Mouse (Mus musculus) olfactory bulb, adult 2 months (tissue): Measurements from ENCODE around the gene Pank1. TPM values are rescaled to one million over a fixed set of nuclear protein-coding genes. Genes with fewer than 3 reads are reported as not detected.

Experiments used
- H3K27ac ChIP-seq: fragments of 200-500 bp; 2 replicates; pipeline ENCODE4 v1.5.1; 2012; ENCODE audit warnings: low read depth, low read length; ENCODE audit not compliant: insufficient read depth
- H3K4me1 ChIP-seq: fragments of 200-500 bp; 2 replicates; pipeline ENCODE4 v1.6.1; 2012; ENCODE audit warnings: low read length; ENCODE audit not compliant: control insufficient read depth, insufficient read depth
- H3K4me3 ChIP-seq: fragments of 200-500 bp; 2 replicates; pipeline ENCODE4 v1.5.1; 2012; ENCODE audit warnings: mild to moderate bottlenecking, low read depth, low read length, moderate library complexity; ENCODE audit not compliant: insufficient read depth
- CTCF ChIP-seq: fragments of 200-500 bp; IDR thresholded peaks from 2 replicates; pipeline ENCODE4 v1.5.1; 2012; ENCODE audit warnings: low read depth, mild to moderate bottlenecking, low read length, moderate library complexity; ENCODE audit not compliant: insufficient read depth
- POLR2A ChIP-seq: fragments of 200-500 bp; IDR thresholded peaks from 2 replicates; pipeline ENCODE4 v1.6.1; 2012; ENCODE audit warnings: mild to moderate bottlenecking, low read depth, low read length, moderate library complexity; ENCODE audit not compliant: insufficient read depth
- WGBS: fragments of 180-500 bp; shearing (Covaris S2); methylation state at CpG from one replicate; pipeline ENCODE4 v1.1.7; 2018; 5-methylcytosine and 5-hydroxymethylcytosine counted together
- polyA plus RNA-seq: library from polyadenylated mRNA; stranded (reverse); fragments of >200 nt; gene quantifications from 2 replicates; pipeline ENCODE4 v1.2.4, GENCODE M21; 2012; ENCODE audit warnings: low replicate concordance; ENCODE audit not compliant: missing spikeins, insufficient read depth, insufficient read length

Gene Pank1
- polyA plus RNA-seq, 1 experiment: not detected

DNA sequence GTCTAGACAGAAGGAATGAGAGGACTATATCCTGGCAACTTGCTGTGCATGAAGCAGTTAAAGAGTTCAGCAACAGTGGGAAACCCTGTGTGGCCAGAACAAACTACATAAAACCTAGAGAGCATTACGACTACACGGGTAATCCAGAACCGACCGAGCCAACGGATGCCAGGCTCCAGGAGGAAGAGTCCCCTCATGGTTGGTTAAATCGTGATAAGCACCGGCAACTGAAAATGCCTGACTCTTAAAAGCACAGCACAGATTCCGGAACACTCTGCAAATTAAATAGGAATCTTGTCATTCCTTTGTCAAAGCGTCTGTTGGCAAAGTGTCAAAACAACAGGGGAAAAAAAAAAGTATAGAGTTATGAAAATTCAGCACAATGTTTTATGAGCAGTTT lies 35.2 kb downstream of the Pank1 start:
- Histone ChIP-seq H3K4me3 (no peak overlapping the region), H3K27ac (no peak overlapping the region), H3K4me1 (peaks cover 4% of the 10 kb centered on the region)
- no peak for TF ChIP-seq CTCF
- 78% methylated on average over 9 of the region's 9 CpGs for WGBS

DNA sequence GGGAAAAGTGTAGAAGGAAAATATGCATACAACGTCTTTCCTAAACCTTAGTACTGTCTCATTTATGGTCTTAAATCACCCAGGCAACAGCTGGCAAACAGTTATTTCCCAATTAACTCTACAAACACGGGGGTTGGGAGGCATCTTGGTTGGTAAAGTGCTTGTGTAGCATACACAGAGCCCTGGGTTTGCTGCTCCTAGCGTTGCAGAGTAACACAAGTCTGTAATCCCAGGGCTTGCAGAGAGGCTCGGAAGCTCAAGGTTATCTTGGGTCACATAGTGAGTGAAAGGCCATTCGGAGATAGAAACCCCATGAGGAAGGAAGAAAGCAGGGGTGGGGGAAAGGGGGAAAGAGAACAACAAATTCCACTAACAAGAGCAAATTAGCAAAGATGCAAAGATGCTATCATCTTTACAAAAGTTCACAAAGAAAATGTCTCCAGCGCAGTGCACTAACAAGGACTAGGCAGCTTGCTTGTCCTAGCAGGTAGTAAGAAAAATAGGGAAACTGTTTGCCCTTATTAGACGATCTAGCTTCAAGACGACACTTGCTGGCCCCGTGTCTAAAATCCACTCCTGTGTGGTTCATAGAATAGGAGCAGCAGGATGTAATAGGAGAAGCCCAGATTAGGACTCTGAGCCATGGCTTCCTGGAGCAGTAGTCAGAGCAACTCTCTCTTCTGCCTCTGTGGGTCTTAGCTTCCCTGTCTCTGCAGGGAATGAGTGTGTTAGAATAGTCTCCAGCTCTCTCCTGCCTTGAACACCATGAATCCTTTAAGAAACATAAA lies 37.3 kb downstream of the Pank1 start:
- TF ChIP-seq CTCF (no peak), POLR2A (no peak)
- Histone ChIP-seq H3K4me3 (no peak overlapping the region), H3K27ac (no peak overlapping the region), H3K4me1 (peaks cover 4% of the 10 kb centered on the region)
- WGBS: 24% methylated on average over 9 of the region's 9 CpGs

DNA sequence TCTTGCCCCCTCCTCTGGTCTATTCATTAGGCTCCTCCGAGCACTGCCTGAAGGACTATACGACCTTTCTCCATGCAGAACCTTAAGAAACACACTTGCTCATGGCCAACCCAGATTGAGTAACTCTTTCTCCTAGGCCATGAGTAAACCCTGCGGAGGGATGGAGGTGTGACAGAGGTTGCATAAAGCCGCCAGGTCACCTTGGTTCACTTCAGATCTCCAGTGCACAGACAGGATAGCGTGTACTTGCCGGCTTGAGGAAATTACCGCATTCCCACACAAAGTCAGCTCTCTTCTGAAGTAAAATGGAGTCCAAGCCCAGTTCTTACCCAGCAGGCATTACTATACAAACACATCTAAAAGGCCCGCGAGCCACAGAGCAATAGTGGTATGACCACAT lies 40.6 kb downstream of the Pank1 start:
- WGBS: over 99% methylated on average over 9 of the region's 9 CpGs
- no peak overlapping the region for H3K4me3 ChIP-seq
- TF ChIP-seq POLR2A (no peak), CTCF (no peak)
- H3K4me1 ChIP-seq: peaks cover 4% of the 10 kb centered on the region
- no peak overlapping the region for H3K27ac ChIP-seq

DNA sequence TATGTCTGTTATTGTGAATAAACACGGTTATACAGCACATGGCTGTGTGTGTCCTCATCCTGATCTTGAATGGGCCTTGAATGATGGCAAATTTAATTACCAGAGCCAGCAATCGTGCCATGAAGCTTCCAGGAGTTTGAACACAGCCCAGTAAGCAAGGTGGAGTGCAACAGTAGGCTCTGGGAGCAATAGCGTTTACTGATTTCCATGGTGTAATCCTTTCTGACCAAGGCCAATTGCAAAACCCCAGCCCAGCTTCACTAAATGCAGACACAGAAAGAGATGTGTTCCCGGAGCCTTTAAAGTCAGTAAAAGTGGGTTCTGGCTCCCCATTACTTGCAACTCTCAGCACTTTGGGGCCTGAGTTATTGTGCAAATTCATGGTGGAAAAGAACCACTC lies 47.6 kb downstream of the Pank1 start:
- peaks cover 2% of the 10 kb centered on the region; the same call in 1 of the 2 replicates for H3K4me1 ChIP-seq
- H3K27ac ChIP-seq: no peak overlapping the region
- no peak for TF ChIP-seq POLR2A
- no peak for TF ChIP-seq CTCF
- WGBS: 87% methylated on average over 4 of the region's 4 CpGs
- no peak overlapping the region for H3K4me3 ChIP-seq

DNA sequence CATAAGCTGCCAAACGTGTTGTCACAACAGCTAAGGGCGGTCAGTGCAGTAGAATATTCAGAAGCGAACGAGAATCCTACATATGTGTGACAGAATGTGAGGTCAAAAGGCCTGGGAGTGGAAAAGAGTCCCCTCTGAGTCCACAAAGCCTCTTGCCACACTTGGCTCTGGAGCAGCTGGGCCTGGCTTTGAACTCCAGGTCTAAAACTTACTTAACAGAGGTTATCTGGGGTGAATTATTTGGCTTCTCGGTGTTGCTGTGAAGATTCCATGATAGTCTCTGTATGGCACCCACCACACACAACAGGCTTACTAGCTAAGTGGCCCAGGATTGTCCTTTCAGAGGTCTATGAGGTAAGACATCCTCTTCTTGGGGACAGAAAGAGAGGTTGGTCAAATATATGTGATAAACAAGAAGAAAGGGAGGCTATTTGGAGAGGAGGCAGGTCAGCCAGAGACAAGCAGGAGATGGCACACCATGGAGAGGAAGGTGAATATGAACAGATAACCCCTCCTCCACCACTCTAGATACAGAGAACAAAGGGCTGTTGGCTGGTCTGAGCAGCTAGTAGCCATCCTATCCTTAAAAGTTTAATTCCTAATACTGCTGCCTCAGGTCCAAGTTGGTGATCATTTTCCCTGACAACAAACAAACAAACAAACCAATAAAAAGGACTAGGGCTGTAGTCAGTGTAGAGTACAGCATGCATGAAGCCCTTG lies 51.2 kb downstream of the Pank1 start:
- no peaks in the 10 kb centered on the region for H3K4me1 ChIP-seq
- TF ChIP-seq POLR2A (no peak), CTCF (no peak)
- 95% methylated on average over 5 of the region's 5 CpGs for WGBS
- H3K4me3 ChIP-seq: no peak overlapping the region
- H3K27ac ChIP-seq: no peak overlapping the region

DNA sequence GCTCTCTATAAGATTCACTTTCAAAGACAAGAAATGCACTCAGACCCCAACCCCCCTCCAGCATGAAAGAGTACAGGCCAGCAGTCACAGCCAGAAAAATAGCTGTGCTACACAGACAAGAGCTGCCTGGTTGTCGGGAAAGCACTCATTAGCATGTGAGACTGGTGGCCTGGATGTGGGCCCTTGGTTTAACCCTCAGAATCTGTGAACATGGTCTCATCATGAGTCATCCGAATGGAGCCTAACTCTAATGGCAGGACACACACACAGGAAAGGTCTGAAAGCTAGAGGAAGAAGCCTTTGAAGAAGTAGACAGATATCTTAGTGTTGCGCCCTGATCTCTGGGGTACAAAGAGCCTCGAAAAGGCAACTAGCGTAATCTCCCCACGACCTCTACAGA lies 51.8 kb downstream of the Pank1 start:
- Histone ChIP-seq H3K4me3 (no peak overlapping the region), H3K4me1 (no peaks in the 10 kb centered on the region), H3K27ac (no peak overlapping the region)
- no peak for TF ChIP-seq POLR2A
- no peak for TF ChIP-seq CTCF
- WGBS: 72% methylated on average over 6 of the region's 6 CpGs

DNA sequence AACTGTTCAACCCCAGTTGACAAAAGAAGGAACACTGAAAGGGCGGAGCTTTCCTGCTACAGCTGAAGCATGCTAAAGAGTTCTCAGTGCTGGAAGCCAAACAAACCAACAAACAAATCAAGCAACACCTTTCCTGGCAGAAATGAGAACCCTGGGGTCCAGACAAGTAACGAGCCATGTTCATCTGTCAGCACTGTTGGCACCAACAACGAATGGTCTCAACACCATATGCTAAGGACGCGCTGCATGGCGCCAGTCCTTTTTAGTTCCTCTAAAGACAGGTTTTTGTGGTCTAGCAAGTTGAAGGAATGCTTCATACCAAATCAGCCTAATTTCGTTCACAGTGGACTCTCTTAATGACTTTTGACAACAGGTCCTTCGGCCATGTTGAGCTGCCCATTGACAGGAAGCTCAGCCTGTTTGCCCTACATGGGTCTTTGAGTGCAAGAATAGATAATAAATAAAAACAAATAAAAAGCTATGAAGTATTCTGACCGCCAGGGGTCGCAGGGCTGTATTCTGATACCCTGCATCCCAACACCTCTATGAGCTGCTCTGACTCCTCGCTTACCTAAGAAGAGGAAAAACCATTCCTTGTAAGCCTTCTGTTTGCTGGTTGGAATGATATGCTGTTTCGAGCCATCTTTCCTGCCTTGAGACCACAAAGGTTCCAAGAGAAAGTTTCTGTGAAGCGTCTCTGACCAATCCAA lies 53.2 kb downstream of the Pank1 start:
- H3K4me1 ChIP-seq: no peaks in the 10 kb centered on the region
- H3K4me3 ChIP-seq: no peak overlapping the region
- H3K27ac ChIP-seq: no peak overlapping the region
- TF ChIP-seq POLR2A (no peak), CTCF (no peak)
- WGBS: 63% methylated on average over 13 of the region's 13 CpGs

DNA sequence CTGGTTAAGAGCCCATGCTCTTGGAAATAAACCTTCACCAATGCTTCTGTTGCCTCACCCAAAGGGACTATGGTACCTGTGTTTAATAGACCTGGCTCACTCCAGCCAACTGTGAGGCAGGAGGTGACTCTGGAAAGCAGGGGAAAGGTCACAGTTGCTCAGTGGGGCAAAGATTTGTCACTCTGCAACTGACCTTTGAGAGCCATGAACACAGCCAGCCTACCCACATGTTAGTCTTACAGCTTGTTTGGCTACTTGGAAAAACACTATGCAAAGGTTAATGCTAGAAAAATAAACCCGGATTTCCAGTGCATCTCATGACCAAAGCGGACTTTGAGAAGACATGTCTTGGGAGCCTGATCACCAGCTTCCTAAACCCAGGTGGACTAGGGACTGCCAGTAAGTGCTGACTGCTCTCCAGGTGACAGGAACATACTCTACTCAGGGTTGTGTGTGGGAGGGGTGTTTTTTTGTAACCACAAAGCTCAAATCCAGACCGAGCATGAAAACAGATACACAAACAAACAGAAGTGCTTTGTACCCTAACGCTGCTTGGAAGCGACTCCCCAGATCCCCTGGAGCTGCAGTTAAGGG lies 59.6 kb downstream of the Pank1 start:
- Histone ChIP-seq H3K4me1 (peaks cover 1% of the 10 kb centered on the region), H3K4me3 (no peak overlapping the region), H3K27ac (no peak overlapping the region)
- WGBS: 73% methylated on average over 5 of the region's 5 CpGs
- TF ChIP-seq POLR2A (no peak), CTCF (no peak)
